Mouse (Mus musculus): Measurements from ENCODE around the gene Cry2. TPM values are rescaled to one million over a fixed set of nuclear protein-coding genes. Genes with fewer than 3 reads are reported as not detected.
"Not testable (repeated sequence)": the region's sequence is repeated elsewhere in the genome, so short reads cannot be mapped to it uniquely, and the experiment has no call there.

The Cry2 gene
- polyA plus RNA-seq (2015; fragmentation: Nextera tagmentation; extraction: Ambion mirVana): 51.6 and 53.4 TPM in 2 replicates

- under 1% methylated on average over 72 of the region's 76 CpGs for WGBS
- Histone ChIP-seq H3K9ac (ENCODE audit: low read depth, low read length) (peak within 1 kb of the TSS; percentile 87), H3K4me3 (ENCODE audit: low read depth, low read length) (peak within 1 kb of the TSS; percentile 82), H3K36me3 (ENCODE audit: control insufficient read depth, insufficient read depth, low read length) (no peaks in the 10 kb centered on the region), H3K4me2 (ENCODE audit: low read length) (peak within 1 kb of the TSS; percentile 93), H3K27ac (ENCODE audit: low read length) (peak within 1 kb of the TSS; percentile 73), H3K9me3 (replicated peaks; ENCODE audit: control insufficient read depth, low read length, poor library complexity, severe bottlenecking) (no peaks in the 10 kb centered on the region), H3K4me1 (ENCODE audit: control insufficient read depth, insufficient read depth, low read length) (peaks cover 35% of the 10 kb centered on the region), H3K27me3 (ENCODE audit: control insufficient read depth, insufficient read depth, low read depth, low read length) (no peaks in the 10 kb centered on the region)
- peak; percentile 98 for ATAC-seq
These were observed at the start of gene Cry2 for GRCm38 (mm10) chr2:92433578-92434374. TSS of gene Cry2 (minus strand) at chr2:92434043.

- Histone ChIP-seq H3K36me3 (ENCODE audit: control insufficient read depth, insufficient read depth, low read length) (no peaks in the 10 kb centered on the region), H3K9ac (ENCODE audit: low read depth, low read length) (no peak overlapping the region), H3K4me3 (ENCODE audit: low read depth, low read length) (no peak overlapping the region), H3K4me2 (ENCODE audit: low read length) (no peak overlapping the region), H3K27ac (ENCODE audit: low read length) (no peak overlapping the region), H3K4me1 (ENCODE audit: control insufficient read depth, insufficient read depth, low read length) (no peaks in the 10 kb centered on the region), H3K9me3 (replicated peaks; ENCODE audit: control insufficient read depth, low read length, poor library complexity, severe bottlenecking) (no peaks in the 10 kb centered on the region), H3K27me3 (ENCODE audit: control insufficient read depth, insufficient read depth, low read depth, low read length) (peaks cover 12% of the 10 kb centered on the region)
- no peak for ATAC-seq
- 63% methylated on average over 5 of the region's 5 CpGs for WGBS
These were observed 49.7 kb upstream of the Cry2 start for GRCm38 (mm10) chr2:92483505-92483904.

- Histone ChIP-seq H3K4me3 (ENCODE audit: low read depth, low read length) (no peak overlapping the region), H3K9ac (ENCODE audit: low read depth, low read length) (no peak overlapping the region), H3K4me1 (ENCODE audit: control insufficient read depth, insufficient read depth, low read length) (no peaks in the 10 kb centered on the region), H3K9me3 (replicated peaks; ENCODE audit: control insufficient read depth, low read length, poor library complexity, severe bottlenecking) (no peaks in the 10 kb centered on the region), H3K27ac (ENCODE audit: low read length) (no peak overlapping the region), H3K27me3 (ENCODE audit: control insufficient read depth, insufficient read depth, low read depth, low read length) (peaks cover 12% of the 10 kb centered on the region), H3K4me2 (ENCODE audit: low read length) (no peak overlapping the region), H3K36me3 (ENCODE audit: control insufficient read depth, insufficient read depth, low read length) (no peaks in the 10 kb centered on the region)
- ATAC-seq: no peak
- 68% methylated on average over 1 of the region's 1 CpGs for WGBS
These were observed 48.7 kb upstream of the Cry2 start for GRCm38 (mm10) chr2:92482551-92482950.

- H3K4me3 ChIP-seq (ENCODE audit: low read depth, low read length): no peak overlapping the region
- H3K27ac ChIP-seq (ENCODE audit: low read length): no peak overlapping the region
- 90% methylated on average over 4 of the region's 4 CpGs for WGBS
- no peak overlapping the region for H3K4me2 ChIP-seq (ENCODE audit: low read length)
- no peaks in the 10 kb centered on the region for H3K36me3 ChIP-seq (ENCODE audit: control insufficient read depth, insufficient read depth, low read length)
- H3K27me3 ChIP-seq (ENCODE audit: control insufficient read depth, insufficient read depth, low read depth, low read length): no peaks in the 10 kb centered on the region
- H3K9me3 ChIP-seq (replicated peaks; ENCODE audit: control insufficient read depth, low read length, poor library complexity, severe bottlenecking): no peaks in the 10 kb centered on the region
- no peak for ATAC-seq
- no peak overlapping the region for H3K9ac ChIP-seq (ENCODE audit: low read depth, low read length)
- H3K4me1 ChIP-seq (ENCODE audit: control insufficient read depth, insufficient read depth, low read length): no peaks in the 10 kb centered on the region
These were observed 44.5 kb upstream of the Cry2 start for GRCm38 (mm10) chr2:92478313-92478688.

- H3K4me2 ChIP-seq (ENCODE audit: low read length): no peak overlapping the region
- H3K36me3 ChIP-seq (ENCODE audit: control insufficient read depth, insufficient read depth, low read length): no peaks in the 10 kb centered on the region
- no peak overlapping the region for H3K4me3 ChIP-seq (ENCODE audit: low read depth, low read length)
- WGBS: 67% methylated on average over 12 of the region's 12 CpGs
- no peaks in the 10 kb centered on the region for H3K9me3 ChIP-seq (replicated peaks; ENCODE audit: control insufficient read depth, low read length, poor library complexity, severe bottlenecking)
- ATAC-seq: no peak
- no peaks in the 10 kb centered on the region for H3K27me3 ChIP-seq (ENCODE audit: control insufficient read depth, insufficient read depth, low read depth, low read length)
- H3K9ac ChIP-seq (ENCODE audit: low read depth, low read length): no peak overlapping the region
- no peak overlapping the region for H3K27ac ChIP-seq (ENCODE audit: low read length)
- H3K4me1 ChIP-seq (ENCODE audit: control insufficient read depth, insufficient read depth, low read length): no peaks in the 10 kb centered on the region
These were observed 43.9 kb upstream of the Cry2 start for GRCm38 (mm10) chr2:92477672-92478312.

GRCm38 (mm10) chr2:92476580-92476979 is 42.7 kb upstream of the Cry2 start:
- WGBS: 89% methylated on average over 7 of the region's 7 CpGs
- H3K4me1 ChIP-seq (ENCODE audit: control insufficient read depth, insufficient read depth, low read length): not testable (repeated sequence)

GRCm38 (mm10) chr2:92475711-92476110 is 41.9 kb upstream of the Cry2 start:
- H3K9ac ChIP-seq (ENCODE audit: low read depth, low read length): no peak overlapping the region
- no peak overlapping the region for H3K4me3 ChIP-seq (ENCODE audit: low read depth, low read length)
- no peaks in the 10 kb centered on the region for H3K9me3 ChIP-seq (replicated peaks; ENCODE audit: control insufficient read depth, low read length, poor library complexity, severe bottlenecking)
- no peak overlapping the region for H3K4me2 ChIP-seq (ENCODE audit: low read length)
- no peak for ATAC-seq
- WGBS: 62% methylated on average over 2 of the region's 2 CpGs
- H3K36me3 ChIP-seq (ENCODE audit: control insufficient read depth, insufficient read depth, low read length): no peaks in the 10 kb centered on the region
- H3K27me3 ChIP-seq (ENCODE audit: control insufficient read depth, insufficient read depth, low read depth, low read length): no peaks in the 10 kb centered on the region
- no peak overlapping the region for H3K27ac ChIP-seq (ENCODE audit: low read length)
- H3K4me1 ChIP-seq (ENCODE audit: control insufficient read depth, insufficient read depth, low read length): no peaks in the 10 kb centered on the region

More at GRCm38 (mm10) chr2:92476580-92476979, 42.7 kb upstream of the Cry2 start:
- H3K4me3 ChIP-seq (ENCODE audit: low read depth, low read length); H3K4me2 ChIP-seq (ENCODE audit: low read length); H3K27me3 ChIP-seq (ENCODE audit: control insufficient read depth, insufficient read depth, low read depth, low read length); H3K9me3 ChIP-seq (replicated peaks; ENCODE audit: control insufficient read depth, low read length, poor library complexity, severe bottlenecking); ATAC-seq; H3K36me3 ChIP-seq (ENCODE audit: control insufficient read depth, insufficient read depth, low read length); H3K27ac ChIP-seq (ENCODE audit: low read length); H3K9ac ChIP-seq (ENCODE audit: low read depth, low read length): not testable (repeated sequence)

GRCm38 (mm10) chr2:92474920-92475319 is 41.1 kb upstream of the Cry2 start:
- H3K4me1 ChIP-seq (ENCODE audit: control insufficient read depth, insufficient read depth, low read length): no peaks in the 10 kb centered on the region
- H3K27ac ChIP-seq (ENCODE audit: low read length): no peak overlapping the region
- no peak for ATAC-seq
- no peak overlapping the region for H3K4me3 ChIP-seq (ENCODE audit: low read depth, low read length)
- 87% methylated on average over 3 of the region's 3 CpGs for WGBS
- no peaks in the 10 kb centered on the region for H3K36me3 ChIP-seq (ENCODE audit: control insufficient read depth, insufficient read depth, low read length)
- no peak overlapping the region for H3K9ac ChIP-seq (ENCODE audit: low read depth, low read length)
- no peaks in the 10 kb centered on the region for H3K9me3 ChIP-seq (replicated peaks; ENCODE audit: control insufficient read depth, low read length, poor library complexity, severe bottlenecking)
- no peaks in the 10 kb centered on the region for H3K27me3 ChIP-seq (ENCODE audit: control insufficient read depth, insufficient read depth, low read depth, low read length)
- H3K4me2 ChIP-seq (ENCODE audit: low read length): no peak overlapping the region

Measured in midbrain, embryonic 16.5 days (tissue).